13 mouse cellular contexts compared by ENCODE assay signal in genomic region chr13:52250371-52250770, GRCm38 (mm10).
DNase-seq lines count a peak whose midpoint lies in the region; ATAC-seq and TF ChIP-seq lines count a peak whose summit lies in the region.
"Had no signal": no experiment of that assay in that cellular context is flagged by ENCODE, and none has a peak within 500 bp of the region (broad histone marks: within the 10 kb centered on the region; RNA-seq: fewer than 3 reads in every experiment).

No protein-coding gene starts in this region.

- DNase-seq in kidney, adult 2 months: no peak
- no peak for DNase-seq in kidney, postnatal 10 days
- DNase-seq in thymus, postnatal 4 days: peak; percentile 35
- DNase-seq in thymus, adult 18-20 months: no peak
- no peak for DNase-seq in cerebellum, adult 11-12 months
- DNase-seq: layer of hippocampus, postnatal 36 days had no signal

- WGBS in kidney, adult 2 months: 52% methylated on average over 4 of the region's 4 CpGs
- WGBS in hindbrain, embryonic 13.5 days: 57% methylated on average over 4 of the region's 4 CpGs

- TF ChIP-seq POLR2A in kidney, adult 2 months (IDR thresholded peaks at IDR 0.05; ENCODE audit: low read depth, low read length): no peak
- TF ChIP-seq POLR2A in embryonic fibroblast, embryonic 13.5 days (IDR thresholded peaks at IDR 0.05; ENCODE audit: low read depth, low read length): no peak

- H3K4me3 ChIP-seq in kidney, adult 2 months (ENCODE audit: insufficient read depth, low read depth, low read length): no peak overlapping the region
- no peak overlapping the region for H3K4me3 ChIP-seq in embryonic fibroblast, embryonic 13.5 days (ENCODE audit: insufficient read depth, low read length)
- H3K4me3 ChIP-seq in hindbrain, embryonic 13.5 days: no peak overlapping the region
- H3K4me3 ChIP-seq: forebrain, embryonic 13.5 days; limb, embryonic 13.5 days; midbrain, embryonic 12.5 days; neural tube, embryonic 15.5 days had no signal

- H3K9ac ChIP-seq in hindbrain, embryonic 13.5 days: no peak overlapping the region
- H3K9ac ChIP-seq: forebrain, embryonic 13.5 days; limb, embryonic 13.5 days; midbrain, embryonic 12.5 days; neural tube, embryonic 15.5 days had no signal

- H3K27ac ChIP-seq in kidney, adult 2 months (ENCODE audit: insufficient read depth, low read depth, low read length): no peak overlapping the region
- no peak overlapping the region for H3K27ac ChIP-seq in embryonic fibroblast, embryonic 13.5 days (ENCODE audit: insufficient read depth, low read length)
- H3K27ac ChIP-seq in hindbrain, embryonic 13.5 days: no peak overlapping the region
- H3K27ac ChIP-seq: forebrain, embryonic 13.5 days; limb, embryonic 13.5 days; midbrain, embryonic 12.5 days; neural tube, embryonic 15.5 days had no signal

- no peaks in the 10 kb centered on the region for H3K36me3 ChIP-seq in kidney, adult 2 months (ENCODE audit: control insufficient read depth, insufficient read depth, low read length)
- H3K36me3 ChIP-seq in hindbrain, embryonic 13.5 days: no peaks in the 10 kb centered on the region
- H3K36me3 ChIP-seq: G1E; limb, embryonic 13.5 days; midbrain, embryonic 12.5 days; neural tube, embryonic 15.5 days had no signal

- ATAC-seq in hindbrain, embryonic 13.5 days (ENCODE audit: low FRiP score): no peak
- ATAC-seq: forebrain, embryonic 13.5 days had no signal

- no peaks in the 10 kb centered on the region for H3K4me1 ChIP-seq in kidney, adult 2 months (ENCODE audit: control insufficient read depth, insufficient read depth, low read length)
- H3K4me1 ChIP-seq in embryonic fibroblast, embryonic 13.5 days (ENCODE audit: control insufficient read depth, insufficient read depth, low read length): no peaks in the 10 kb centered on the region
- no peaks in the 10 kb centered on the region for H3K4me1 ChIP-seq in hindbrain, embryonic 13.5 days (replicated peaks)
- H3K4me1 ChIP-seq: forebrain, embryonic 13.5 days; limb, embryonic 13.5 days; midbrain, embryonic 12.5 days had no signal

- no peaks in the 10 kb centered on the region for H3K9me3 ChIP-seq in hindbrain, embryonic 13.5 days
- H3K9me3 ChIP-seq: forebrain, embryonic 13.5 days; G1E; limb, embryonic 13.5 days; midbrain, embryonic 12.5 days; neural tube, embryonic 15.5 days had no signal

- TF ChIP-seq CTCF in kidney, adult 2 months (conservative IDR thresholded peaks at IDR 0.05; ENCODE audit: insufficient read depth, insufficient read length, low read depth, low read length): 0 out of 2 replicates have a peak, but pooled peaks have one; percentile 2
- peak; percentile 32; the same call in 1 of the 2 replicates for TF ChIP-seq CTCF in embryonic fibroblast, embryonic 13.5 days (IDR thresholded peaks at IDR 0.05; ENCODE audit: borderline replicate concordance, insufficient read depth, low read length)

- no peak overlapping the region for H3K4me2 ChIP-seq in hindbrain, embryonic 13.5 days
- H3K4me2 ChIP-seq: forebrain, embryonic 13.5 days; limb, embryonic 13.5 days; midbrain, embryonic 12.5 days; neural tube, embryonic 15.5 days had no signal

- no peaks in the 10 kb centered on the region for H3K27me3 ChIP-seq in kidney, adult 2 months (replicated peaks; ENCODE audit: control insufficient read depth, insufficient read depth, low read length)
- H3K27me3 ChIP-seq in hindbrain, embryonic 13.5 days: peaks cover 11% of the 10 kb centered on the region; the same call in 1 of the 2 replicates
- H3K27me3 ChIP-seq: limb, embryonic 13.5 days had no signal
